Mouse (Mus musculus) cerebellum, adult 8-10 months (tissue): ENCODE data around the gene Tubb4b.

ENCODE experiments used
- DNase-seq: peaks from one replicate; pipeline ENCODE4 v3.0.0; 2022

Tubb4b gene

DNA sequence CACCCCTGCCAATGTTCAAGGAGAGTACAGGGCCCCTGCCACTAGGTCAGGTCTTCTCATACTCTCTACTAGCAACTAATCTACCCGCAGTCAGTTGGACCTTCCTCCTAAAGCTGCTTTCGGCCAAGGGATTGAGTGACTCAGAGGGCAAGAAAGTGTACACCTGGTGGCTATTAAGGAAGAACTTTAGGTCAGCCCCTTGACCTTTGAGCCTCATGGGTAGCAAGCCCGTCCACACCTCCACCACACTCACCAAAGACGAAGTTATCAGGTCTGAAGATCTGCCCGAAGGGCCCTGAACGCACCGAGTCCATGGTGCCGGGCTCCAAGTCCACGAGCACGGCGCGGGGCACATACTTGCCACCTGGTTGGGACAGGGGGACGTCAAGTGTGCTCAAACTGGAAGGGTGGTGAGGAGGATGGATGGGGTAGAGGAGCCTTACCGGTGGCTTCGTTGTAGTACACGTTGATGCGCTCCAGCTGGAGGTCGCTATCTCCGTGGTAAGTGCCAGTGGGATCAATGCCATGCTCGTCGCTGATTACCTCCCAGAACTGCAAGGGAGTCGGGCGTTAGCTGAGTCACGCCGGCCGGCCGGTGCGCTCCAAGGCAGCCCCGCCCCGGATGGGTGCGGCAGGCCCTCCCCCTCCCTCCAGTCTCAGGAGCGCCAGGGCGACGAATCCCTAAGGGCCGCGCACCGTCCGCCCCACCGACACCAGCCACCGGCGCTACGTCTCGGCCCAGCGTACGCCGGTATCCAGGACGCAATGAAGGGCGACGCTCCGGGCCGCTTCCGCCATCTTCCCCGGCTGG, 616 bp downstream of the Tubb4b start:
- DNase-seq, result no peak

DNA sequence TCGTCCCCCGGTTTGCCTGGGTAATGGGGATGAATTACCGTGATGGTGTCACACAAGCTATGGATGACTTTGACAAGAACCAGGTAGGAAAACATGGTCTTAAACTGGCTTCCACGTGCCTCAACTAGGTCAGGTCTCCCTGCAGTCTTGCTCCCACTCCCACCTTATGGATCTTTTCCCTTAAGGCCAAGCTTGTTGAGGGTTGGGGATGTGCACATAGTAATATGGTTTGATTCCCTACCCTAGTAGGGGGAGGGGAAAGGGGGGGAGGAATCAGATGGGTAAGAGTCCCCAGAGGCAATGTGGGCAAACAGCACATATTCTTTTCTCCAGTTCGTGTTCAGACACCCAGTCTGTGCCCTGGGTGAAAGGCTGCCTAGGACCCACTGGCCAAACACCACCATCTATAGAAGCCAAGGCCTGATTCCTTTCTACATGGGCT, 3.1 kb downstream of the Tubb4b start:
- DNase-seq, result no peak

DNA sequence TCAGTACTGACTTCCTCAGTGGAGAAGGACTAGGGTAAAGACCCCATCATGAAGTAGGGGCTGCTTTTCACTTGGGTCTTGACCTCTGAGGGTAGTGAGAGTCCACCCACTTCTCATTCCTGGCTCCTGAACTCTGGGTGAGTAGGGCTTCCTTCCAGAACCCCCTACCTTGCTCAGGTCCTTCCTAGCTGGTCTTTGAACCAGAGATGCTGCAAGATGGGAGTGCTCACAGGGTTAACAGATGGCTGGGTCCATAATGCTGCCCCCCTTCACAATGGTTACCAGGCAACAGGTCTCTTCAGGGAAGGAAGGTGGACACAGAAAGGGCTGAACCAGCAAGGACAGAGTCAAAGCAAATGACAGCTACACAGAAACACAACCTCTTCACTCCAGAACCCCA, 6.1 kb downstream of the Tubb4b start, which contains the start of gene Fam166a:
Fam166a (plus strand) TSS at position 301 of the 400 bp plus-strand sequence.
- no peak for DNase-seq

DNA sequence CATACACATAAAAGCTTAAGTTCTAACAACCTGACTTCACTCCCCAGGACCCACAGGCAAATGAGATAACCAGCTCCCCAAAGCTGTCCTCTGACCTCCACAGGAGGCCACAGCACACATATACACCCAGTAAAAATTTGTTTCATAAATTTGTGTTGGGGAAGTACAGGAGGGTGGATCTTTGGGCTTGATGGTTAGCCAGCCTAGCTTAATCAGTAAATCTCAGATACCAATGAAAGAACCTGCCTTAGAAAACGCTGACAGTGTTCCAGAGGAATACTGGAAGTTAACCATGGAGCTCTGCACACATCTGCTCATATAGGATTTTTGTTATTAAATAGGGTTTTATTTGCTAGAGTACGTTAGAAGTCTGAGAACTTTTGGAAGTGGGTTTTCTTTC, 6.8 kb downstream of the Tubb4b start:
- no peak for DNase-seq

DNA sequence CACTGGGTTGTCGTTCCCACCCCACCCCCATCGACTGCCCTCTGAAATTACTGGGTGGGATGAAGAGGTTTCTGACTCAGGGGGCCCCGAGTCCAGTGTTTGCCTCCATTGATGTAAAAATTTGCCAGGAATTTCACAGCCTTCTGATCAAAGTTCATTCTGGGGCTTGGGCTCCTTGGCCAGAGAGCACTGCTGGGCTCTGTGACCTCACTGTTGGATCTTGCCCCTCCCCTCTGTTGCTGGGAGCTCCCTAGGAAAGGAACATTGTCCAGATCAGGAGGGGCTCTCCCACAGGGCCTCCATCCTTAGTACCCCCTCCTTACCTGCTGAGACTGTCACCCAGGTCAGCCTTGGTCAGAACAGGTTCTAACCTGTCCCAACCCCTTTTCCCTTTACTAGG, 10.1 kb downstream of the Tubb4b start, which contains the start of gene Stpg3:
Stpg3 (minus strand) TSS at position 194 of the 400 bp plus-strand sequence.
- no peak for DNase-seq

DNA sequence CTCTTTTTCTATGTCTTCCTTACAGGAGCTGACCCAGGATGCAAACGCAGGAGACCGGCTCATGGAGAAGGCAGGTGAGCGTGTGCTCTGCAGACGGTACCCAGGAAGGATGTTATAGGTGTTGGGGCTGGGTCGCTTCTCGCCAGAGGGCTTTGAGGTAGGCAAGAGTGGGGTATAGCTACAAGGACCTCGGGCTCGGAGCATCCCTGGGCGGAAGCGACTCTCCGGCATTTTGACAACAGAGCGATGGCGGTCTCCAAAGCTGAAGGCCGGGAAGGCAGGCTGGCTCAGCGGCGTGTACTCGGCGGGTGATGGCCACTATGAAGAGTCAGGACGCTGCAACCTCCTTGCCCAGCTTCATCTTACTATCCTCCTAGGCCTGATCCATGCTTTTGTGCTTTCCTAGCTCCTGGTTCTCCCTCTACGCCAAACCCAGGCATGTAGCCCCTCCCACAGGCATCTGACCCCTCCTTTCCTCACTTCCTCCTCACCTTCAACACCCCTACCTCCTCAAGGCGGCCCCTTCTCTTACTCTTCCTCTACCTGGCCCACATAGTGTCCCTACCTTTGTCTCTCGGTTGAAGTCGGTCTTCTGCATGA, 11.1 kb downstream of the Tubb4b start:
- no peak for DNase-seq

DNA sequence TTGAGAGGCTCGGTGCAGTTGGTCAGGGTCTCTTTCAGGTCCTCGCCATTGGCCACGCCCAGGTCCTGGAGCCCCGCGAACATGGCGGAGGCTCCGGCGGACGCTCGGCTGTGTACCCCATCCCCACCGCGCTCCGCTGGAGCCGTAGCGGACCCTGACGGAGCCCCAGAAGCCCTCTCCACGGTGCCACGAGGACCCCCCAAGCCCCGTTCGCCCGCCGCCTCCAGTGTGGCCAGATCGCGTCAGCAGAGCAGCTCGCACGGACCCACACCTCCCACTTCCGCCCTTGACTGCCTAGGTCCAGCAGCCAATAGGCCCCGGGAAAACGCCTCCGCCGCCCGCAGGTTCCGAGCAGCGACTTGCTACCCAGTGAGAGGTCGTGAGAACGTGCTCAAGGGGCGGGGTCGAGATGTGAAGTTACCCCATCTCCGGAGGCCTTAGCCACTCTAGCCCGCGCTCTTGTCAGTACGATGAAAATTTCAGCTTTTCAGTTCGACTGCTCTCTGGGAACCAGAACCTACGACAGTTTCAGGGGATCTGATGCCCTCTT, 13.3 kb downstream of the Tubb4b start, which contains the start of gene Nelfb:
Nelfb (minus strand) TSS at position 369 of the 550 bp plus-strand sequence.
- peak; percentile 87 for DNase-seq

DNA sequence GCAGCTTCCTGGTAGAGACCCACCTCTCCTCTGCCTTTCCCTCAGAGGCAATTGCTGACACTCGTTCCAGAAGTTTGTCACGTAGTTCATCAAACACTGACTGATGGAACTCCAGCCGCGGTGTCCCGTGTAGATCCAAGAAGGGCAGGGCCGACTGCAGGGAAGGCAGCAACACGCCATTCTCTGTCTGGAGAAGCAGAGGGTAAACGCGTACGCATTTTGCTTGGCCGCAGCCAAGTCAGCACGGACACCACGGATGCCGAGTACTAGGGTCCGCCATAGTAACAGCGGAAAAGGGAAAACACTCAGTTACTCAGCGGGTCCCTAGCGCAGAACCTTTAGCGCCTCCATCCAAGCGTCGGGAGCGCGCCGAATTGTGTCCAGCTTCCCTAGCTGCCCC, 13.8 kb downstream of the Tubb4b start:
- no peak for DNase-seq

DNA sequence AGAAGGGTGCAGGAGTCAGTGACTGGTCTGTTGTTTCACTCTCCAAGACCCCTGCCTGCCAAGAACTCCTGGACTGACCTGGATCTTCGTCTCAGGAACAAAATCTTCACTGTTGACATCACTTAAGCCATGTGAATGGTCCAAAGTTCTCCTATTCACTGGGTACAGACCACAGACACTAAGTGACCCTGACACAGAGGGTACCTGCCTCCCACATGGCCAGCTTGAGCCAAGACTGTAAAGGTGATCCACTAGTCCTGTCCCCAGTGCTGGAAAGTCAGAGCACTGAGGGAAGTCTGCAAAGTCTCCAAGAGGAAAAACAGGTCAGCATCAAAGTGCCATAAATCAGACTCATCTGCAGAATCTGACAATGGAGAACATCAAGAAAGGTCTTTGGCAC, 16.9 kb downstream of the Tubb4b start:
- no peak for DNase-seq

DNA sequence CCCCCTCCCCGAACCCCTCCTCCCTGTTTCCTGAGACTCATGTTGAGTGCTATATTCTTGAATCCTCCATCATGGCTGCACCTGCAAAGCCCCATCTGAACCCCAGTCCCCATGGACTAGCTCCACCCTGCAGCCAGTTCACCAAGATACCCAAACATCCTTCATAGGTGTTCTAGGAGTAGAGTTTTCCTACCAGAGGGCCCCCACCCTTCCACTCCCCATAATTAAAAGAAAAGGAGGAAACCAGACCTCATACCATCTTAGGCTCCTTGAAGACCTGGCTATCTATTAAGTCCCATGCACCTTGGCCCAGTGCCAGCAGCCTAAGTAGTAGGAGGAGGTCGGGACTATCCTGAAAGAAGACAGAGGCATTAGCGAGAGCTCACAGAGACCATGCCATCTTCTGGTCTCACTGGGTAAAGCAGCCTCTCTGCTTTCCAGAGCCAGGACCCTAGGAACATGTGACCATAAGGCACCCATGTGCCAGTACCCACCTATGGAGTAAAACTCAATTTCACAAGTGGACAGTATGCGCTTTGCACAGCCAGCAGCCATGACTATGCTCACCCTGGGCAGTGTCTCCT, 20.8 kb downstream of the Tubb4b start:
- no peak for DNase-seq

DNA sequence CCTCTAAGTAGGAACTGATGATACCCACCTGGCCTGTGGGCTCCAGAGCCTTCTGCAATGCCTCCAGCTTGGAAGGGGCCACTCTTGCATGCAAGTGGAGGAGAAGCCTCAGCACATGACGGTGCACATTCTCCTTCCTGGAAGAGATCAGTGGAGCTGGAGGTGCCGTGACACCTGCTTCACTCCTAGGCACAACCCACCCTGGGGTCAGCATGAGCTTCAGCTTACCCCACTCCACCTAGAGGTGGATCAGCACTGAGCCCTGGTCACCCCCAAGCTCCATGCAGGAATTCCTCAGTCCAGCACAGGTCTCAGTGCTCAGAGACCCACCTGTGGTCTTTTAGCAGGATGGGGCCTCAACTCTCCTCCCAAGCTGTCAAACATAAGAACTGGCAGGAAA, 23.9 kb downstream of the Tubb4b start:
- no peak for DNase-seq

DNA sequence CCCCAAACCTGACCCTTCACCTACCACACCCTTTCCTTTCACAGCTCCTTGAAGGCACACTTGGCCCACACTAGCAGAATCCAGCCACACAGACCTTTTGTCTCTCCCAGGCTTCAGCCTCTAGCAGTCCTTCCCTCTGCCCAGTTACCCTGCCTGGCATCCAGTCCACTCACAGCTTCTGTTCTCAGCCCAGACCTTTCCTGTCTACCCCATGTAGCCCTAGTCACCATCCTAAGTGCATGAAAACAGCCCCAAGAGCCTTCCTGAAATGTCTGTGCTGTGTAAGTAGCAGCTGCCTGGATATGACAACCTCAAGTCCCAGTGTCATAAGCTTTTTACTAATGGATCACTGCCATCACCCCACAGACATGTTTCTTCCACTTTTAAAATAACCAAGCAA, 26.6 kb downstream of the Tubb4b start:
- DNase-seq, result no peak

DNA sequence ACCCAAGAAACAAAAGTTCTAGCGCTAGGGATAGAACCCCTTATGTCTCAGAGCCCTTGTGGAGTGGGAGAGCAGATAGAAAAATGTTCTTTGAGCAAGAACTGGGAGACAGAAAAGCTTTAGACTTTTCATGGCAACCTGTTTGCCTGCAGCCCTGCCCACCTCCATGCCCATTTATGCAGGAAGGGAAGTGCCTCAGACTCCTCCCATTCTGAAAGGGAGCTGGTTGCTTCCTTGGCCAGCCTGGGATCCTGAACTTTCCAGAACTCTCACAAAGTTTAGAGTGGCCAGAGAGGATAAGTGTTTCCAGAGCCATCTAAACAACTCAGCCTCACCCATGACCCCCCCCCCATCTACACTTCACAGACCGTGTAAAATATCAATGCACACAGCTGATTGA, 27.3 kb downstream of the Tubb4b start:
- DNase-seq, result no peak

DNA sequence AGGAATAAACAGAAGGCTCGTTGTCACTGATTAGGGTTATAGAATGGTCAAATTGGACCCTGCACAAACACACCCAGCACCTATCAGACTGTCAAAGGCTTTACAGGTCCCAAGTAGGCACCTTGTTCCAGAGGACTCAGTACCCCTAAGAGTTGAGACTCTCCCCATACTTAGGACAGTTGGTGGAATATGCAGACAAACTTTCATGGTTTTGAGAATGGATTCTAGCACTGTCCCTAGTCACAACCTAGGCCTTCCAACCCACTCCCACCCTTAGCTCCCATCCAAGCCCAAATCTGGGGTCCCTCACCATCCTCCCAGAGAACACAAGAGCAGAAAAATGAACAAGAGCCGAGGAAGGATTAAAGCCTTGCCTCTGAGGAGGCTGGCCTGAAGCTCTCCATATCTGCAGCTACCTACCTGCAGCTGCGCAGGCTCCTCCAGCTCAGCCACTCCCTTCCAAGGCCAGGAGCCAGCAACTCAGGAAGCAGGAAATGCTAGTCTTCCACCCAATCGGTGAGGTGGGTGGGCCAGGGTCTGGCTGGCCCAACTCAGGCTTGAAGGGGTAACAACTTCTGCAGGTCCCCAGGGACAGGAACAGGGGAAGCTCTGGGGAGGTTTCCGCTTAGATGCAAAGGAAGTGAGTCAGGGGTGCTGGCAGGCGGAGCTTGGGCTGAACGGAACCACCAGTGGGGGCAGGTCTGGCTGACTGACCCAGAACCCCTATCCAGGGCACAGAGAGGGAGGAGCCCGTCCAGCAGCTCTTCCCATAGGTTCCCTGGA, 28.1 kb downstream of the Tubb4b start, which contains the start of gene Tor4a:
Tor4a (minus strand) TSS at position 715 of the 783 bp plus-strand sequence.
- no peak for DNase-seq

DNA sequence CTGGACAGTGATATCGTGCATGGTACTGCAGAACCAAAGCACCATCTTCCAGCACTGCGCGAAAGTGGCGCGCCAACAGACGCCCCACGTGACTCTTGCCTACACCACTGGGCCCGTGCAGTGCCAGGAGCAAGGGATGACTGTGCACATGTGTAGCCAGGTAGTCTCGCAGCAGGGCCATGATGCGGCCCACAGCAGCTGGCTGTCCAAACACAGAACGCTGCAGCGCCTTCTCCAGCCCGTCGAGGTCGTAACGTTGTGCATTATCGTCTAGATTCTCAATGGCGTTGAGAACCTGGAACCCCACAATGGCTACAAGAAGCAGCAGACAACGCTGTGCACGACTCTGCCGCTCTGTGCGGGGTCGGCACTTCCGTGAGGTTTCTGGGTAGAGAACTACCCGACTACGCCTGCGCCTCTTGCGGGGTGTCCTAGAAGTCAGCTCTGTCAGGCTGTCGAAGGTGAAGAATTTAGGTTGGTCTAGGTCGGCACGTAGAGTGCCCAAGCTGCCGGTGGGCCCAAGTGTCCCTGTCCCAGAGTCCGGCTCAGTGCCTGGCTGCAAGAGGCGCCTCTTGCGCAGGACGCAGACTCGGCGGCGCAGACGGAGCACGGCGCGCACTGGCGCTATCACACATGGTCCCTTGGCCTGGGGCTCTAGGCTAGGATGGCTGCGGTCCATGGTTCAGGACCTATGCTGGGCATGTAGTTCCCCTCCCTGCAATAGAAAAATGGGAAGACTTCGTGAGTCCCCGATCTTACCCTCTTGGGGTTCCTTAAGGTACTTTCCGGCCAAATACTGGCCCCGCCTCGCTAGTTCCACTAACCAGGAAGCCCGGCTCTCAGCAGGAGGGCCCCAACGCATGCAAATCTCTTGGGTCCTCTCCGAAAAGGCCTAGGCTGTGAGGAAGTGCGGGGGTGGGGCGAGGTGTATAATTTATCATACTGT, 29.0 kb downstream of the Tubb4b start:
- no peak for DNase-seq

DNA sequence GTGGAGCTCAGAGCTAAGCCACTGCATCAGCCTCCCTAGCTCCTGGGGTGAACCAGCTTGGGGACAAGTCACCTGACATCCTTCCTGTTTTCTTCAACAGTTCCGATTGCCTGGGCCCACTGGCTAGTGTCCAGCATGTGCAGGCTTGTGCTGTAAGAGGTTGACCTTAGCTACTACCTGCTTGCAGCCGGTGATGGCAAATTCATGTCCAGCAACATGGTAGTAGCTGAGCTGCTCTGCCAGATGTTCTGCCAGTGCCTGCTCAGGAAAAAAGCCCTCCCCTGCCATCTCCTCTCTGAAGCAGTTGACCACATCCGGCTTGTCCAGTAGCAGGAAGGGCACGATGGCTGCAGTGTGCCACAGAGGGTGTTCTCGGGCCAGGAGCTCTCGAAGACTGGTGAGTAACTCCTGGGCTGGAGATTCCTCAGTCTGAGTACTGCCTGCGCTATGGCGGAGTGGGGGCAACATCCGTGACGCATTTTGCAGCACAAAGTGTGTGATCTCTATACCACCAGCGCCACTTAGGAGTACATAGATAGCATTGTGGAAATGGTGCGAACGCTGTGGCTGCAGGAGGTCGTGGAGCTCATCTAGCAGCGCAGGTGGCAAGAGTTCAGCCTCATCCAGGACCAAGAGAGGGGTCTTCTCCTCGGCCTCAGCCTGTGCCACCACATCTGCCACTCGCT, 29.9 kb downstream of the Tubb4b start:
- no peak for DNase-seq

DNA sequence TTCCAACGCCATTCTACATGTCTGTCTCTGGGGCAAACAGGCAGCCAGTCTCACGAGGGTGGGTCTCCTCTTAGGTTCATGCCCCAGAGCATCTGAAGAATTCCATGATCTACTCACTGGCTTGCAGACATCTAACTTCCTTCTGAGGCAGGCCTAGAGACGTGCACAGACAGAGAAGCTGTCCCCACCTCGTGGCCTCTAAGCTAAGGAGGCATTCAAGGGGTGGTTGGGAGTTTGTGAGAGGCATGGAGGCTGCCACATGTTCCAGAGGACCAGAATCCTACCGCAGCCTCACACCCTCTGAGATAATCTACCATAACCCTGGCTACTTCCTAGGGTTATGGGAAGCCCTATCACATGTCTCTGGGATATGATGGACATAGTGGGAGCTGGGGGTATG, 30.5 kb downstream of the Tubb4b start:
- no peak for DNase-seq

DNA sequence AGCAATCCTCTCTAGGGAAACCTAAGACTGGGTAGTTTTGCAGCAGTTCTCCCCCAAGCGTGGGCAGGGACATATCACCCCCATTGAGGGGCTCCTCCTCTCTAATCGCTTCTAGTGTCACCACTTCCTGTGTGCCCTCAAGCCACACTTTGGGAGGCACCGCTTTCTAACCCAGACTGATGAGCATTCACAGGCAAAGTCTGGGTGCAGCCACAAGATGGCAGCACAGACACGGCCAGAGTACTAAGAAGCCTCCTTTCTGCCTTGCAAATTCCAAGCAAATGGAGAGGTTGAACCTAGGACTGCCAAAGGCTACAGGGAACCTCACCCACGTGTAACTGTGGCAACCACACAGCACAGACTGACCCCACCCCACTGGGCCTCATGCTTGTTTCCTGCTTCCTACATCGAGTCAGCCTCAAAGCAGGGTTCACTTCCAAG, 31.2 kb downstream of the Tubb4b start:
- DNase-seq, result peak; percentile 84

DNA sequence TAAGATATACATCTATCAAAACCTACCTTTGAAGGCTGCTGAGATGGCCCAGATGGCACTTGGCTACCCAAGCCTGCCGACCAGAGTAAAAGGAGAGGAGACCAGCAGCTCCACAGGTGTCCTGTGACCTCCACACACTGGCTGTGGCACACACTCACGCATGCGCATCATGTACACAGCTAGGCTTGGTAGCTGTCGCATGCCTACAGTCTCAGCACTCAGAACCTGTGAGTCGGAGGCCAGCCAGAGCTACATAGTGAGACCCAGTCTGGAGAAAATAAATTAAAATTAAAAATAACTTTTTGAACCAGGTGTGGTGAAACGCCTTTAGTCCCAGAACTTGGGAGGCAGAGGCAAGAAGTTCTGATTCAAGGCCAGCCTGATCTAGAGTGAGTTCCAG, 36.7 kb downstream of the Tubb4b start:
- no peak for DNase-seq

DNA sequence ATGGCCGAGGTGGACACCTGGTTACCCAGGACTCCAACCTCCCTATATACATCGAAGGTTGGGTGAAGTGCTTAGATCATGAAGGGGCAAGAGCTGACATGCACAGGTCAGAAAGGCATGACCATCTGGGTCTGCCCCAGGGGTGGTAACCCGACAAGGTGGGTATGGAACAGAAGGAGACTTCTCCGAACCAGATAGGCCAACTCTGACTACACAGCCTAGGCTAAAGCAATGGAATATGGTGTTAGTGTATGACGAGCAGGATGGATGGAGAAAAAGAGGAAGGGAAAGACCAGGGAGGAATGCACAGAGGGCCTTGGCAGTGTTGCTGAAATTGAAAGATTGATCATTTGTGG, 37.9 kb downstream of the Tubb4b start:
- no peak for DNase-seq
